Mouse (Mus musculus): ENCODE results near the gene Gpd2. TPM values are rescaled to one million over a fixed set of nuclear protein-coding genes. Genes with fewer than 3 reads are reported as not detected.

Gpd2 gene
- polyA plus RNA-seq, 1 experiment from 2014 or later, result 19.7 TPM

- Histone ChIP-seq H3K36me3 (ENCODE audit: control insufficient read depth, insufficient read depth, low read length) (no peaks in the 10 kb centered on the region), H3K4me3 (ENCODE audit: low read depth, low read length) (no peak overlapping the region), H3K27me3 (replicated peaks; ENCODE audit: control insufficient read depth, insufficient read depth, low read length) (no peaks in the 10 kb centered on the region), H3K4me2 (no peak overlapping the region), H3K27ac (ENCODE audit: low read depth, low read length) (no peak overlapping the region), H3K9ac (ENCODE audit: low read depth, low read length) (no peak overlapping the region), H3K4me1 (replicated peaks; ENCODE audit: control insufficient read depth, insufficient read depth, low read length) (no peaks in the 10 kb centered on the region), H3K9me3 (ENCODE audit: control insufficient read depth, low read length) (no peaks in the 10 kb centered on the region)
- DNase-seq (ENCODE audit: low spot score) (no peak), ATAC-seq (replicated peaks; ENCODE audit: low FRiP score) (no peak)
- 76% methylated on average over 11 of the region's 11 CpGs for WGBS
Measured at GRCm38 (mm10) chr2:57255153-57255670, 17.8 kb downstream of the Gpd2 start.

DNA sequence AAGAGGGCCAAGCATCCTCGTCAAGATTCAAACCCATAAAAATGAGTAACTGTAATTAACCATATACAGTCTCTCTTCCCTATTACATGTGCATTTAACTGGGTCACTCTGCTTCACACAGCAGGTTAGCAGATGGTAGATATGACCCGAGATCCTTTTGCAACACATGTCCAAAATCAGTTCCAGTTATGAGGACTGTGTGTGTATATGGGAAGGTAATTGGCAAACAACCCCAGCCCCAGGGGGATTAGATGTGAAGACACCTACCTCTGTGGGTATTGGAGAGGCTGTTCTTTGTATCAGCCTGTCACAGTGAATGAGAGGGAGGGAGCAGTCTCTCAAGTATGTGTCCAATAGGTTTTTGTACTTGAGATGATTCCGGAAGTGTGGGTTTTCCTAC is 18.4 kb downstream of the Gpd2 start:
- no peak overlapping the region for H3K4me3 ChIP-seq (ENCODE audit: low read depth, low read length)
- WGBS, result 62% methylated on average over 3 of the region's 3 CpGs
- no peak overlapping the region for H3K9ac ChIP-seq (ENCODE audit: low read depth, low read length)
- no peaks in the 10 kb centered on the region for H3K27me3 ChIP-seq (replicated peaks; ENCODE audit: control insufficient read depth, insufficient read depth, low read length)
- H3K4me2 ChIP-seq, result no peak overlapping the region
- H3K4me1 ChIP-seq (replicated peaks; ENCODE audit: control insufficient read depth, insufficient read depth, low read length), result no peaks in the 10 kb centered on the region
- H3K36me3 ChIP-seq (ENCODE audit: control insufficient read depth, insufficient read depth, low read length), result no peaks in the 10 kb centered on the region
- DNase-seq (ENCODE audit: low spot score) (no peak), ATAC-seq (replicated peaks; ENCODE audit: low FRiP score) (no peak)
- no peaks in the 10 kb centered on the region for H3K9me3 ChIP-seq (ENCODE audit: control insufficient read depth, low read length)
- no peak overlapping the region for H3K27ac ChIP-seq (ENCODE audit: low read depth, low read length)

DNA sequence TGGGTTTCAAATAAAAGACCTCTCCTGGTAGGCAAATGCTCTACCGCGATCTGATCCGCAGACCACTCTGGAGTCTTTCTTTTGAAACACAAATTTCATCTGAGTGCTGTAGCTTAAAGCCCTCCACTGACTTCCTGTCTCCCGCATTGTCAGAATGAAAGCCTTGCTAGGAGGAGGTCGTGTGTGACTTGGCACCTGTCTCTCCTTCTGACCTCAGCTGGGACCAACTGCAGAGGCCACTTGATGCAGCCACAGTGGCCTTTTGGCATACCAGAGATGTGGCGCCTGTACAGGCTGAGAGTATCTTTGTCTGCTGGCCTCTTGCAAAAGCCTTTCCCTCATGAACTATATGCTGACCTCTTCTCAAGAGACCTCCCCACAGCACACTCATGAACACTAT is 19.0 kb downstream of the Gpd2 start:
- WGBS, result 44% methylated on average over 6 of the region's 6 CpGs
- H3K4me3 ChIP-seq (ENCODE audit: low read depth, low read length), result no peak overlapping the region
- H3K27ac ChIP-seq (ENCODE audit: low read depth, low read length), result no peak overlapping the region
- no peaks in the 10 kb centered on the region for H3K36me3 ChIP-seq (ENCODE audit: control insufficient read depth, insufficient read depth, low read length)
- H3K4me2 ChIP-seq, result no peak overlapping the region
- no peaks in the 10 kb centered on the region for H3K9me3 ChIP-seq (ENCODE audit: control insufficient read depth, low read length)
- H3K9ac ChIP-seq (ENCODE audit: low read depth, low read length), result no peak overlapping the region
- no peak for ATAC-seq (replicated peaks; ENCODE audit: low FRiP score)
- H3K4me1 ChIP-seq (replicated peaks; ENCODE audit: control insufficient read depth, insufficient read depth, low read length), result no peaks in the 10 kb centered on the region
- H3K27me3 ChIP-seq (replicated peaks; ENCODE audit: control insufficient read depth, insufficient read depth, low read length), result no peaks in the 10 kb centered on the region
- no peak for DNase-seq (ENCODE audit: low spot score)

DNA sequence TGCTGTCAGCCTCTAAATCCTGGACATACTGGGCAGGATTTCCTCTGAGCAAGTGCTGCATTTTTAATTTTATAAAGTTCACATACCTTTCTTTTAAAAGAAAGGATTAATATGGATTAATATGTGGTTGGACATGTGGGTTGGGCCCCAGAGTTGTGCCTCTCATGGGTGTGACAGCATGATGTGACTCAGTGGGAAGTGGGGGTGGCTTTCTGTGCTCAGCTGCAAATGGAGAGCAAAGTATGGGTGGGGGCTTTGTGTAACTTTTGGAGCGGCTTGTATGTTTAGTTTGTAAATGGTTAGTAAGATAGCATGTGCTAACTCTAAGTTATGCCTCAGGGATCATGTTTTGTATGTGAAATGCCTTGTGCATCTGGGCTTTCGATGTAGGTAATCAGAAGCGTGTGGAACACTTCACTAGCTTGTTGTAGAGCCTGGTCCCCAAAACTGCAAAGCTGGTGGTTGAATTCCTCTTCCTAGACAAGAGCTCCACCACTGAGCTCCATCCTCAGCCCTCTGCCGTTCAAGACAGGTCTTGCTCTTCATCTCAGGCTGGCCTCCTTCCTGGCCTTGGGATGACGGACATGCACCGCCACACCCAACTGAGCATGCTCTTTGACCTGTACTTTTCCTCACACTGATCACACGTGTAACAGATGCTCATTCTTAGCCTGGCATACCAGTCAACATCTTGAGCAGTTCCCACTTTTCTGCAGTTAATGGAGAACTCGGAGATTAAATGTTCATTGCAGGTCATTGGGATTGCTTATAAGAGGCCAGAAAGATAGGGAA is 24.0 kb downstream of the Gpd2 start:
- H3K9ac ChIP-seq (ENCODE audit: low read depth, low read length), result no peak overlapping the region
- no peak overlapping the region for H3K4me2 ChIP-seq
- no peak overlapping the region for H3K27ac ChIP-seq (ENCODE audit: low read depth, low read length)
- WGBS, result 82% methylated on average over 8 of the region's 8 CpGs
- no peaks in the 10 kb centered on the region for H3K36me3 ChIP-seq (ENCODE audit: control insufficient read depth, insufficient read depth, low read length)
- no peak overlapping the region for H3K4me3 ChIP-seq (ENCODE audit: low read depth, low read length)
- ATAC-seq (replicated peaks; ENCODE audit: low FRiP score) (no peak), DNase-seq (ENCODE audit: low spot score) (no peak)
- no peaks in the 10 kb centered on the region for H3K9me3 ChIP-seq (ENCODE audit: control insufficient read depth, low read length)
- H3K4me1 ChIP-seq (replicated peaks; ENCODE audit: control insufficient read depth, insufficient read depth, low read length), result no peaks in the 10 kb centered on the region
- H3K27me3 ChIP-seq (replicated peaks; ENCODE audit: control insufficient read depth, insufficient read depth, low read length), result no peaks in the 10 kb centered on the region

- Histone ChIP-seq H3K27ac (ENCODE audit: low read depth, low read length) (no peak overlapping the region), H3K36me3 (ENCODE audit: control insufficient read depth, insufficient read depth, low read length) (no peaks in the 10 kb centered on the region), H3K4me3 (ENCODE audit: low read depth, low read length) (no peak overlapping the region), H3K9me3 (ENCODE audit: control insufficient read depth, low read length) (no peaks in the 10 kb centered on the region), H3K4me2 (no peak overlapping the region), H3K9ac (ENCODE audit: low read depth, low read length) (no peak overlapping the region), H3K4me1 (replicated peaks; ENCODE audit: control insufficient read depth, insufficient read depth, low read length) (no peaks in the 10 kb centered on the region), H3K27me3 (replicated peaks; ENCODE audit: control insufficient read depth, insufficient read depth, low read length) (no peaks in the 10 kb centered on the region)
- DNase-seq (ENCODE audit: low spot score), result no peak
- 87% methylated on average over 1 of the region's 1 CpGs for WGBS
- ATAC-seq (replicated peaks; ENCODE audit: low FRiP score), result no peak
Measured at GRCm38 (mm10) chr2:57263431-57263830, 26.0 kb downstream of the Gpd2 start.

GRCm38 (mm10) chr2:57264912-57265311 is 27.5 kb downstream of the Gpd2 start:
- Histone ChIP-seq H3K9ac (ENCODE audit: low read depth, low read length) (no peak overlapping the region), H3K4me3 (ENCODE audit: low read depth, low read length) (no peak overlapping the region), H3K4me1 (replicated peaks; ENCODE audit: control insufficient read depth, insufficient read depth, low read length) (no peaks in the 10 kb centered on the region), H3K36me3 (ENCODE audit: control insufficient read depth, insufficient read depth, low read length) (no peaks in the 10 kb centered on the region), H3K27ac (ENCODE audit: low read depth, low read length) (no peak overlapping the region), H3K4me2 (no peak overlapping the region), H3K9me3 (ENCODE audit: control insufficient read depth, low read length) (no peaks in the 10 kb centered on the region), H3K27me3 (replicated peaks; ENCODE audit: control insufficient read depth, insufficient read depth, low read length) (no peaks in the 10 kb centered on the region)
- WGBS, result 74% methylated on average over 7 of the region's 7 CpGs
- DNase-seq (ENCODE audit: low spot score) (no peak), ATAC-seq (replicated peaks; ENCODE audit: low FRiP score) (no peak)

DNA sequence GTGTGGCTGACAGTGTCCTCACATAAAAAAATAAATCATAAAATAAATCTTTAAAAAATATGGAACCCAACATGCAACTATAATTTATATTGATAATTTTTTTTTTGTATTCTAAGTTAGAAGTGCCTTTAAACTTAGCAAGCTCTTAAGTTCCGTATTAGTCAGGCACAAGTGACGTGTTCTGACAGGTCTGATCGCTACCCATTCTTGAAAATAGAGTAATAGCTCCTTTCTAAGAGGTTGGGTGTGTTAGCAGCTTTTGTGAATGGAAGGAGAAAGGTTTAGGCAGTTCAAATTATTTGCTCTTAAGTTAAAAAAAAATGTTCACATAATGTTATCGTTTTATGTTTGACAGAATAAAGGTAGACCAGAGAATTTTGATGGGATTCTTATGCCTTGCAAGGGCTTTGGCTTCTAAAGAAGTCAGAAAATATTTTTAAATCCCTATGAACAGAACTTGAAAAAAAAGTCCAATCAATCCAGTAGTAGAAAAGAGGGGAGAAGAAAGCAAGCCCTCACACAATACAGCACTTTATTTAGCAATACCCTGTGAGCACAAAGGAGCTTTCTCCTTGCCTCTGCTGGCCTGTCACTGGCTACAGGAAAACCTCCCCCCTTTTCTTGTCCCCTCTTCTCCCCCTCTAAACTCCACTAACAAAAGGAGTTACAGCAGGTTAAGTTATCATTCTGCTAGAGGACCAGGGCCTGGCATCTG is 29.4 kb downstream of the Gpd2 start:
- no peaks in the 10 kb centered on the region for H3K36me3 ChIP-seq (ENCODE audit: control insufficient read depth, insufficient read depth, low read length)
- H3K9me3 ChIP-seq (ENCODE audit: control insufficient read depth, low read length), result no peaks in the 10 kb centered on the region
- no peaks in the 10 kb centered on the region for H3K4me1 ChIP-seq (replicated peaks; ENCODE audit: control insufficient read depth, insufficient read depth, low read length)
- no peak for DNase-seq (ENCODE audit: low spot score)
- no peak overlapping the region for H3K9ac ChIP-seq (ENCODE audit: low read depth, low read length)
- no peak for ATAC-seq (replicated peaks; ENCODE audit: low FRiP score)
- no peak overlapping the region for H3K27ac ChIP-seq (ENCODE audit: low read depth, low read length)
- no peak overlapping the region for H3K4me3 ChIP-seq (ENCODE audit: low read depth, low read length)
- no peak overlapping the region for H3K4me2 ChIP-seq
- WGBS, result 90% methylated on average over 4 of the region's 4 CpGs
- H3K27me3 ChIP-seq (replicated peaks; ENCODE audit: control insufficient read depth, insufficient read depth, low read length), result no peaks in the 10 kb centered on the region

DNA sequence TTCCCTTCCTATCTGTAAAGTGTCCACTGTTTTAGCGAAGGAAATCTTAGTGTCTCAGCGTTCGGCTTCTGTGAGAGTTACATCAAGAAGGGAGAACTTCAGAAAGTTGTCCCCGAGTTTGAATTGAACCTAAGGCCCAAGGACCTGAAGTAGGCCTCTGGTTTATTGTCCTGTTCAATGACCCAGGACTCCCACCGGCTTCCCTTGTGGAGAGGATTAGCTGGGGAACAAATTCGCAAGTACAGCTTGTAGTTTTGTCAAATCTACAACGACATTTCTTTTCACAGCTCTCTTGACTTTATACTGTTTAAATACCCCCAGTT is 29.9 kb downstream of the Gpd2 start:
- no peaks in the 10 kb centered on the region for H3K27me3 ChIP-seq (replicated peaks; ENCODE audit: control insufficient read depth, insufficient read depth, low read length)
- H3K4me3 ChIP-seq (ENCODE audit: low read depth, low read length), result no peak overlapping the region
- H3K4me2 ChIP-seq, result no peak overlapping the region
- no peaks in the 10 kb centered on the region for H3K9me3 ChIP-seq (ENCODE audit: control insufficient read depth, low read length)
- H3K27ac ChIP-seq (ENCODE audit: low read depth, low read length), result no peak overlapping the region
- WGBS, result 54% methylated on average over 7 of the region's 7 CpGs
- DNase-seq (ENCODE audit: low spot score) (no peak), ATAC-seq (replicated peaks; ENCODE audit: low FRiP score) (no peak)
- no peak overlapping the region for H3K9ac ChIP-seq (ENCODE audit: low read depth, low read length)
- no peaks in the 10 kb centered on the region for H3K36me3 ChIP-seq (ENCODE audit: control insufficient read depth, insufficient read depth, low read length)
- H3K4me1 ChIP-seq (replicated peaks; ENCODE audit: control insufficient read depth, insufficient read depth, low read length), result no peaks in the 10 kb centered on the region

- H3K4me2 ChIP-seq, result no peak overlapping the region
- no peaks in the 10 kb centered on the region for H3K36me3 ChIP-seq (ENCODE audit: control insufficient read depth, insufficient read depth, low read length)
- WGBS, result 77% methylated on average over 7 of the region's 7 CpGs
- no peaks in the 10 kb centered on the region for H3K27me3 ChIP-seq (replicated peaks; ENCODE audit: control insufficient read depth, insufficient read depth, low read length)
- no peak for ATAC-seq (replicated peaks; ENCODE audit: low FRiP score)
- no peak overlapping the region for H3K9ac ChIP-seq (ENCODE audit: low read depth, low read length)
- H3K27ac ChIP-seq (ENCODE audit: low read depth, low read length), result no peak overlapping the region
- H3K4me1 ChIP-seq (replicated peaks; ENCODE audit: control insufficient read depth, insufficient read depth, low read length), result no peaks in the 10 kb centered on the region
- H3K9me3 ChIP-seq (ENCODE audit: control insufficient read depth, low read length), result no peaks in the 10 kb centered on the region
- no peak for DNase-seq (ENCODE audit: low spot score)
- H3K4me3 ChIP-seq (ENCODE audit: low read depth, low read length), result no peak overlapping the region
Measured at GRCm38 (mm10) chr2:57267896-57268295, 30.5 kb downstream of the Gpd2 start.
